8 mouse cellular contexts compared by ENCODE assay signal in the genomic region with DNA sequence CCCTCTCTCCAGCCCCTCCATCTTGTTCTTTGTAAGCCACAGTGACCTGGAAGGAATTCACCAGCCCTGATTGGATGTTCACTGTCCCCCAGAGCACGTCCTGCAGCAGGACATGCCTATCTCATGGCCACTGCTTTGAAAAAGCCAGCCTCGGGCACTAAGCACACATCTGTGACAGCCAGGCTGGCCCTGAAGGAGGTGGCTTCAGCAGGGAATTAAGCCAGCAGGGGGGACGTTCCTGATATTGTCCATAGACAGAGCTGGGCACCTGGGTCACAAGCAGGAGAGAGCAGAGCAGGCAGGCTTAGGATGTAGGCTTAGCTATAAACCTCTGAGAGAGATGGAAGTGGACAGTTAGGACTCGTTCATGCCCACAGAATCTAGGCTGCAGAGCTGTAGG.
DNase-seq lines count a peak whose midpoint lies in the region; ATAC-seq and TF ChIP-seq lines count a peak whose summit lies in the region.

No protein-coding gene starts in this region.

- 0 out of 2 replicates have a peak overlapping the region, but pooled peaks have one; percentile 11 for H3K9ac ChIP-seq in neural tube, embryonic 11.5 days (ENCODE audit: low read length)
- 0 out of 2 replicates have a peak overlapping the region, but pooled peaks have one; percentile 4 for H3K9ac ChIP-seq in midbrain, embryonic 12.5 days (replicated peaks)

- H3K27ac ChIP-seq in gastrocnemius, adult 2 months, result peak overlapping the region; percentile 89
- H3K27ac ChIP-seq in neural tube, embryonic 11.5 days (ENCODE audit: low read depth, low read length), result peak overlapping the region; percentile 63
- peak overlapping the region; percentile 66 for H3K27ac ChIP-seq in midbrain, embryonic 12.5 days (replicated peaks)

- ATAC-seq in neural tube, embryonic 11.5 days (ENCODE audit: insufficient read depth, low FRiP score, low TSS enrichment), result no peak
- no peak for ATAC-seq in midbrain, embryonic 12.5 days (ENCODE audit: low FRiP score, low read depth)

- H3K4me1 ChIP-seq in neural tube, embryonic 11.5 days (ENCODE audit: control insufficient read depth, insufficient read depth, low read length), result peaks cover 68% of the 10 kb centered on the region
- peaks cover 73% of the 10 kb centered on the region for H3K4me1 ChIP-seq in midbrain, embryonic 12.5 days

- H3K4me3 ChIP-seq in gastrocnemius, adult 2 months, result peak overlapping the region; percentile 38
- no peak overlapping the region for H3K4me3 ChIP-seq in neural tube, embryonic 11.5 days (ENCODE audit: low read depth, low read length)
- H3K4me3 ChIP-seq in midbrain, embryonic 12.5 days, result no peak overlapping the region

- WGBS in neural tube, embryonic 11.5 days, result 38% methylated on average over 4 of the region's 4 CpGs
- WGBS in midbrain, embryonic 12.5 days, result 25% methylated on average over 4 of the region's 4 CpGs

- no peaks in the 10 kb centered on the region for H3K36me3 ChIP-seq in neural tube, embryonic 11.5 days (ENCODE audit: control insufficient read depth, insufficient read depth, low read length)
- H3K36me3 ChIP-seq in midbrain, embryonic 12.5 days, result no peaks in the 10 kb centered on the region

- H3K4me2 ChIP-seq in neural tube, embryonic 11.5 days (ENCODE audit: low read depth), result no peak overlapping the region
- H3K4me2 ChIP-seq in midbrain, embryonic 12.5 days (replicated peaks), result no peak overlapping the region

- no peak for TF ChIP-seq CTCF in gastrocnemius, adult 2 months (IDR thresholded peaks at IDR 0.05)

- no peaks in the 10 kb centered on the region for H3K27me3 ChIP-seq in neural tube, embryonic 11.5 days (ENCODE audit: control insufficient read depth, insufficient read depth, low read length)
- H3K27me3 ChIP-seq in midbrain, embryonic 12.5 days, result peaks cover 14% of the 10 kb centered on the region

- H3K9me3 ChIP-seq in neural tube, embryonic 11.5 days (ENCODE audit: control insufficient read depth, low read length), result no peaks in the 10 kb centered on the region
- 0 out of 2 replicates have a peak, but pooled peaks cover 2% of the 10 kb centered on the region for H3K9me3 ChIP-seq in midbrain, embryonic 12.5 days

- DNase-seq in gastrocnemius, adult 2 months, result no peak
- DNase-seq in gastrocnemius, postnatal 14 days, result no peak
- DNase-seq in neural tube, embryonic 11.5 days (ENCODE audit: low spot score), result no peak
- no peak for DNase-seq in neural tube, embryonic 10.5 days (ENCODE audit: extremely low spot score, low spot score)
- DNase-seq in natural killer cell, adult 2 months (ENCODE audit: low spot score in 2 of 2), result no peak
- DNase-seq in urinary bladder, postnatal 10 days (ENCODE audit: low spot score), result no peak
- DNase-seq in urinary bladder, adult 18-20 months (ENCODE audit: low spot score in 2 of 2), result no peak

- intact Hi-C loops in gastrocnemius, adult 2 months (cut with DNase I), result loop anchor here (5.0 kb wide), 1 partner anchor 40 kb away; no protein-coding TSS in a partner anchor
- intact Hi-C loops in gastrocnemius, postnatal 14 days (cut with DNase I; ENCODE audit: low total_unique reads), result no loop called here
